Mouse (Mus musculus): ENCODE measurements around the gene Tmem159. TPM values are rescaled to one million over a fixed set of nuclear protein-coding genes. Genes with fewer than 3 reads are reported as not detected.

The Tmem159 gene
- polyA plus RNA-seq, 1 experiment, result 19.9 TPM

GRCm38 (mm10) chr7:120163581-120164251, 61.6 kb downstream of the Tmem159 start:
- no peaks in the 10 kb centered on the region for H3K4me1 ChIP-seq (ENCODE audit: control insufficient read depth, insufficient read depth, low read length)
- TF ChIP-seq CTCF (IDR thresholded peaks at IDR 0.05; ENCODE audit: borderline replicate concordance, insufficient read depth, low read length), result no peak
- TF ChIP-seq POLR2A (IDR thresholded peaks at IDR 0.05; ENCODE audit: low read depth, low read length), result no peak
- H3K27ac ChIP-seq (ENCODE audit: insufficient read depth, low read length), result no peak overlapping the region
- no peak overlapping the region for H3K4me3 ChIP-seq (ENCODE audit: insufficient read depth, low read length)

Other genes starting within 250 kb of the Tmem159 start
- gene Lyrm1, start 206.5 kb upstream of the Tmem159 start, polyA plus RNA-seq (2011; ENCODE audit: insufficient read length, low read depth, missing spikeins), result 7.1 and 7.9 TPM in 2 replicates
- gene Dcun1d3, start 206.1 kb upstream of the Tmem159 start, polyA plus RNA-seq (2011; ENCODE audit: insufficient read length, low read depth, missing spikeins), result 31.2 and 31.8 TPM in 2 replicates
- gene Dnah3, start 7.1 kb upstream of the Tmem159 start, polyA plus RNA-seq (2011; ENCODE audit: insufficient read length, low read depth, missing spikeins), result not detected in 2 replicates
- not detected in 2 replicates for gene Zp2, start 42.9 kb downstream of the Tmem159 start, polyA plus RNA-seq (2011; ENCODE audit: insufficient read length, low read depth, missing spikeins)
- not detected in 2 replicates for gene Anks4b, start 71.5 kb downstream of the Tmem159 start, polyA plus RNA-seq (2011; ENCODE audit: insufficient read length, low read depth, missing spikeins)
- gene Crym, start 99.8 kb downstream of the Tmem159 start, polyA plus RNA-seq (2011; ENCODE audit: insufficient read length, low read depth, missing spikeins), result 0.63 TPM in 1 of 2 replicates, not detected in the other
- not detected in 2 replicates for gene Abca14, start 101.6 kb downstream of the Tmem159 start, polyA plus RNA-seq (2011; ENCODE audit: insufficient read length, low read depth, missing spikeins)
- gene Abca15, start 226.3 kb downstream of the Tmem159 start, polyA plus RNA-seq (2011; ENCODE audit: insufficient read length, low read depth, missing spikeins), result not detected in 2 replicates

All from embryonic fibroblast, embryonic 13.5 days (primary cell).